Mouse (Mus musculus) lung, postnatal 0 days (tissue): ENCODE measurements around the gene Serpina3b. TPM values are rescaled to one million over a fixed set of nuclear protein-coding genes. Genes with fewer than 3 reads are reported as not detected.
"Not testable (repeated sequence)": the region's sequence is repeated elsewhere in the genome, so short reads cannot be mapped to it uniquely, and the experiment has no call there.

Source experiments
- ATAC-seq: fragments of 200-750 bp; cut with Nextera tagmentation; 2 replicates; pipeline ENCODE4 v1.8.0; 2017; ENCODE audit warnings: moderate library complexity
- DNase-seq: peaks from one replicate; pipeline ENCODE4 v3.0.0-alpha.2; 2016; ENCODE audit warnings: low spot score
- H3K27ac ChIP-seq: fragments of 300-500 bp; sonication (generic); 2 replicates; pipeline ENCODE4 v1.5.1; 2014; ENCODE audit warnings: antibody characterized with exemption, mild to moderate bottlenecking, low read length, mixed read lengths
- H3K27me3 ChIP-seq: fragments of 300-500 bp; sonication (generic); replicated peaks from 2 replicates; pipeline ENCODE4 v1.6.1; 2014; ENCODE audit warnings: low read length, mixed read lengths; ENCODE audit not compliant: insufficient read depth
- H3K36me3 ChIP-seq: fragments of 300-500 bp; sonication (generic); 2 replicates; pipeline ENCODE4 v1.6.1; 2014; ENCODE audit warnings: low read length, mixed read lengths; ENCODE audit not compliant: insufficient read depth
- H3K4me1 ChIP-seq: fragments of 300-500 bp; sonication (generic); 2 replicates; pipeline ENCODE4 v1.6.1; 2014; ENCODE audit warnings: antibody characterized with exemption, low read depth, low read length, mixed read lengths; ENCODE audit not compliant: insufficient read depth
- H3K4me2 ChIP-seq: fragments of 300-500 bp; sonication (generic); replicated peaks from 2 replicates; pipeline ENCODE4 v1.6.1; 2014; ENCODE audit warnings: low read depth, mild to moderate bottlenecking, low read length, moderate library complexity, mixed read lengths
- H3K4me3 ChIP-seq: fragments of 300-500 bp; sonication (generic); 2 replicates; pipeline ENCODE4 v1.5.1; 2014; ENCODE audit warnings: low read depth, low read length
- H3K9ac ChIP-seq: fragments of 300-500 bp; sonication (generic); replicated peaks from 2 replicates; pipeline ENCODE4 v1.6.1; 2014; ENCODE audit warnings: low read depth, mild to moderate bottlenecking
- H3K9me3 ChIP-seq: fragments of 300-500 bp; sonication (generic); 2 replicates; pipeline ENCODE4 v1.6.1; 2016; ENCODE audit warnings: low read length, mixed read lengths
- CTCF ChIP-seq: IDR thresholded peaks from 2 replicates; pipeline ENCODE4 v1.5.1; 2016; ENCODE audit warnings: antibody characterized with exemption, mild to moderate bottlenecking
- EP300 ChIP-seq: IDR thresholded peaks from 2 replicates; pipeline ENCODE4 v1.6.1; 2016; ENCODE audit warnings: antibody characterized with exemption, mild to moderate bottlenecking, control low read depth
- WGBS: fragments of 180-500 bp; shearing (Covaris S2); extraction: QIAGEN DNeasy Blood & Tissue Kit; methylation state at CpG from one replicate; pipeline ENCODE4 v1.1.7; 2014; 5-methylcytosine and 5-hydroxymethylcytosine counted together
- polyA plus RNA-seq: library from polyadenylated mRNA; unstranded; fragments of >200 nt; fragmentation: Nextera tagmentation; extraction: Ambion mirVana; gene quantifications from 2 replicates; pipeline ENCODE4 v1.2.1, GENCODE M21; 2015

The Serpina3b gene
- polyA plus RNA-seq, result not detected in 2 replicates

- Histone ChIP-seq H3K4me2 (no peak within 1 kb of the TSS), H3K9me3 (no peaks in the 10 kb centered on the region), H3K36me3 (no peaks in the 10 kb centered on the region), H3K4me1 (no peaks in the 10 kb centered on the region), H3K4me3 (no peak within 1 kb of the TSS), H3K27ac (no peak within 1 kb of the TSS), H3K9ac (no peak within 1 kb of the TSS), H3K27me3 (no peaks in the 10 kb centered on the region)
- TF ChIP-seq CTCF, result no peak
- TF ChIP-seq EP300, result no peak
- DNase-seq, result no peak
- no peak for ATAC-seq
- 71% methylated on average over 5 of the region's 5 CpGs for WGBS
These were observed at the start of gene Serpina3b for GRCm38 (mm10) chr12:104127696-104128095. Gene Serpina3b (plus strand): TSS chr12:104127996.

DNA sequence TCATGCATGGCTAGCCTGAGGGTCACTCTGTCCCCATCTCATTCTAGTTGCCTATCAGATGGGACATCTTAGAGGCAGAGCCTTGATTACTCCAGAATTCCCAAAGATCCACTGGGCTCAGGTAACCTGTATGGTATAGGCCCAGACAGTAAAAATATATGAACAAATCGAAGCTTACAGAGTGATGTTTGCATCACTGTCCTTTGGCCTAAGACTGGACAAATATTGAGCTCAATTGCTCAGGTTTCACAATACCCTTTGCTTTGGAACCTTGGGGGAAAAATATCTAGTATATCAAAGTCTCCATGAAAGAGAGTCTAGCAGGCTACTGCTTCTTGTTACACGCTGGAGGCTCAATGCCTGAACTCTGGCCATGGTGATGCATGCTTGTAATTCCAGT, 37.7 kb upstream of the Serpina3b start:
- 62% methylated on average over 2 of the region's 2 CpGs for WGBS
- Histone ChIP-seq H3K27ac (no peak overlapping the region), H3K27me3 (no peaks in the 10 kb centered on the region), H3K4me1 (no peaks in the 10 kb centered on the region), H3K4me3 (no peak overlapping the region), H3K36me3 (no peaks in the 10 kb centered on the region), H3K4me2 (no peak overlapping the region), H3K9me3 (no peaks in the 10 kb centered on the region), H3K9ac (no peak overlapping the region)
- no peak for DNase-seq
- no peak for TF ChIP-seq CTCF
- TF ChIP-seq EP300, result no peak
- ATAC-seq, result no peak

DNA sequence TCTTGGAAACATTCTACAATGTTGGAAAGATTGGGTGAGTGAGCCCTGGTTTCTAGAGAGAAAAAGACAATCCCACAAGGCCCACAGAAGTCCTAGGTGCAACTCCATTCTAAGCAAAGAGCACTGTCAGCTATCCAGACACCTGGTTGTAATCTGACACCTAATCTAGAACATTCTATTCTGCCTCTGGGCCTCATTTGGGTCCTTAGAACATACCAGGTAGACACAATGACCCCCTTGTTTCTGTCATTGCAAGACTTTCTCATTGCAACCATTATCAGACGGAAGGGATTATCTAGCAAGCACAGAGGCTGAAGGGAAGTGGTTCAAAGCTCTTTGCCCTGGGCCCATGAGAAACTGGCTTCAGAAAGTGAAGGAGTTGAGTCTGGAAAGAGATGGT, 36.5 kb upstream of the Serpina3b start:
- H3K27me3 ChIP-seq, result no peaks in the 10 kb centered on the region
- H3K9ac ChIP-seq, result no peak overlapping the region
- ATAC-seq, result no peak
- H3K9me3 ChIP-seq, result no peaks in the 10 kb centered on the region
- WGBS, result 61% methylated on average over 1 of the region's 1 CpGs
- H3K36me3 ChIP-seq, result no peaks in the 10 kb centered on the region
- no peak overlapping the region for H3K27ac ChIP-seq
- TF ChIP-seq CTCF (no peak), EP300 (no peak)
- DNase-seq, result no peak
- no peak overlapping the region for H3K4me2 ChIP-seq
- H3K4me1 ChIP-seq, result no peaks in the 10 kb centered on the region
- no peak overlapping the region for H3K4me3 ChIP-seq

DNA sequence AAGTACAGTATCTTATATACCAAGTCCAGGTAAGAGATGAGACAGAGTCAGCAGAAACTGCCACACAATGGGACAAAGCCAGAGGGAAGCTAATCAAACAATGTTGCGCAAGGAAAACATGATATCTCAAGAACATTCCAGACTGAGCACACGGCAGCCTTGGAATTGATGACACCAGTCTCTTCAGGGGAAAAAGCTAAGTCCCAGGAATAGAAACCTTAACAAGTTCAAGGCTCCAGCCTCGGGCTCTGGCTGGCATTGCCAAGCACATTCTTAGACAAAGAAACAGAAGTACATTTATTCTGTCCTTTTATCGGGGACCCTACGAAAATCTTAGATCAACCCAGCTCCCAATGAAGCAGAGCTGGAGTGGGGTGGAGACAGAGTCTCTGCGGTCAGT, 27.0 kb upstream of the Serpina3b start, which contains the start of gene Serpina5:
Serpina5 (plus strand) TSS at position 346 of the 400 bp plus-strand sequence.
- H3K4me3 ChIP-seq, result no peak within 1 kb of the TSS
- H3K4me1 ChIP-seq, result no peaks in the 10 kb centered on the region
- no peaks in the 10 kb centered on the region for H3K9me3 ChIP-seq
- H3K4me2 ChIP-seq, result no peak within 1 kb of the TSS
- TF ChIP-seq EP300 (no peak), CTCF (no peak)
- 72% methylated on average over 6 of the region's 6 CpGs for WGBS
- H3K27ac ChIP-seq, result no peak within 1 kb of the TSS
- DNase-seq (no peak), ATAC-seq (no peak)
- H3K9ac ChIP-seq, result no peak within 1 kb of the TSS
- no peaks in the 10 kb centered on the region for H3K27me3 ChIP-seq
- no peaks in the 10 kb centered on the region for H3K36me3 ChIP-seq

DNA sequence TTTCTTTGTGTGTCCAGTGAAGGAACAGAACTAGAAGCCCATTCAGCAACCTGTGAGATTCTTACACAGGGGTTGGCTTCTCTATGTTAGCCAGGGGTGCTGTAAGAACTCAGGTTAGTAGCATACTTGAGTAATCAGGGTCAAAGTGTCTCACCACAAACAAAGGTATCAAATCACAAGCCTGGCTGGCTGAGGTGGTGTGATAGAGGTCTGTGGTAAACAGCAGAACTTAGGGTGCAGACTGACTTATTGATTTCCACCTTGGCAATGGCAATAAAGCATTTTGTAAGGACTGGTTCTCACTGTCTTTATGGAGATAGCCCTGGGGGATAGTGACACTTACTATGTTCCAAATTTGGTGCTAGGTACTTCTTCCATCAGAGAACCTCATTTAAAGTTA, 21.9 kb upstream of the Serpina3b start:
- Histone ChIP-seq H3K36me3 (no peaks in the 10 kb centered on the region), H3K4me1 (no peaks in the 10 kb centered on the region), H3K9ac (no peak overlapping the region), H3K4me2 (no peak overlapping the region), H3K9me3 (no peaks in the 10 kb centered on the region), H3K4me3 (no peak overlapping the region), H3K27ac (no peak overlapping the region), H3K27me3 (no peaks in the 10 kb centered on the region)
- DNase-seq (no peak), ATAC-seq (no peak)
- TF ChIP-seq EP300, result no peak
- no peak for TF ChIP-seq CTCF

DNA sequence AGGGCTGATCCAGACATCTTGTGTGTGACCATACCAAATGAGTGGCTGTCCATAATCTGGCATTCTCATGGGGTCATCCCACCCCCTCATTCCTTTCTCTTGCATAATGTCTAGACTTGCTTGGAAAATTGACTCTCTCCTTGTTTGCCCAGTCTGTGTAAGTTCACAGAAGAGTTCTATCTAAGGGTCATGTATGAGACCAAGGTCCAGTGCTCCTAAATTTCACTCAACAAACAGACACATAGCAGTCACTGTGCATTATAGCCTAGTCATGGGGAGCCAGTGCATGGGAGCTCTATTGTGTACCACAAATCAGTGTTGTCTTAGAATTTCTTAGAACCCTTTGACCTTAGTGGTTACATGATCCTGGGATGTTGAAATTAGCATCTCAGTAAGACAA, 20.9 kb upstream of the Serpina3b start:
- ATAC-seq (no peak), DNase-seq (no peak)
- H3K27me3 ChIP-seq, result no peaks in the 10 kb centered on the region
- H3K9me3 ChIP-seq, result no peaks in the 10 kb centered on the region
- H3K36me3 ChIP-seq, result no peaks in the 10 kb centered on the region
- H3K27ac ChIP-seq, result no peak overlapping the region
- H3K4me3 ChIP-seq, result no peak overlapping the region
- TF ChIP-seq EP300 (no peak), CTCF (no peak)
- no peak overlapping the region for H3K9ac ChIP-seq
- no peaks in the 10 kb centered on the region for H3K4me1 ChIP-seq
- H3K4me2 ChIP-seq, result no peak overlapping the region

DNA sequence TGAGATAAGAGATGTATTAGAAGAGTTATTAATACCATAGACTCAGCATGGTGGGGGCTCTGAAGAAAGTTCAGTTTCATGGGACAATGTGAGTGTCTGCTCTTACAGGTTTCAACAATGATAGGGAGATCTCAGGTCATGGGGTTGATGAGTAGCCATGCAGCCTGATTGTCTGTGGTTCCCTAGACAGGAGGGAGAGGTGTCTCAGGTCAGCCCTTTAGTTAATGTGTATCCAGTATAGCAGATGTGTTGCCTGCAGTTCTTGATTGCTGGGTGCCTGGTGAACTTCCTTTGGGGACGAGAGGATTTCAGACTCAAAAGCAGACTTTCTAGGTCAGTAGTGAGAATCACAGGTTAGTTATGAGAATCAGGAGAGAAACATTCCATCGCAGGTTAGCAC, 19.3 kb upstream of the Serpina3b start:
- 68% methylated on average over 2 of the region's 2 CpGs for WGBS
- ATAC-seq, result no peak

GRCm38 (mm10) chr12:104112333-104112732, 15.5 kb upstream of the Serpina3b start, which contains the start of gene Serpina3a:
Gene Serpina3a (plus strand): TSS chr12:104112724.
- H3K9ac ChIP-seq, H3K27me3 ChIP-seq, H3K4me1 ChIP-seq, ATAC-seq, DNase-seq, H3K4me2 ChIP-seq, H3K4me3 ChIP-seq, H3K9me3 ChIP-seq, H3K27ac ChIP-seq, H3K36me3 ChIP-seq: not testable (repeated sequence)
- 85% methylated on average over 10 of the region's 11 CpGs for WGBS

More for the DNA sequence above, 19.3 kb upstream of the Serpina3b start:
- H3K4me2 ChIP-seq, result no peak overlapping the region
- no peak for TF ChIP-seq EP300
- no peak for TF ChIP-seq CTCF
- no peaks in the 10 kb centered on the region for H3K4me1 ChIP-seq
- H3K36me3 ChIP-seq, result no peaks in the 10 kb centered on the region
- H3K9ac ChIP-seq, result no peak overlapping the region
- no peak overlapping the region for H3K4me3 ChIP-seq
- H3K27ac ChIP-seq, result no peak overlapping the region
- H3K9me3 ChIP-seq, result no peaks in the 10 kb centered on the region
- DNase-seq, result no peak
- no peaks in the 10 kb centered on the region for H3K27me3 ChIP-seq
